Mouse (Mus musculus): Measurements from ENCODE around the gene Atoh8. TPM values are rescaled to one million over a fixed set of nuclear protein-coding genes. Genes with fewer than 3 reads are reported as not detected.

The Atoh8 gene
- polyA plus RNA-seq, 1 experiment from 2014 or later = 24.2 TPM

DNA sequence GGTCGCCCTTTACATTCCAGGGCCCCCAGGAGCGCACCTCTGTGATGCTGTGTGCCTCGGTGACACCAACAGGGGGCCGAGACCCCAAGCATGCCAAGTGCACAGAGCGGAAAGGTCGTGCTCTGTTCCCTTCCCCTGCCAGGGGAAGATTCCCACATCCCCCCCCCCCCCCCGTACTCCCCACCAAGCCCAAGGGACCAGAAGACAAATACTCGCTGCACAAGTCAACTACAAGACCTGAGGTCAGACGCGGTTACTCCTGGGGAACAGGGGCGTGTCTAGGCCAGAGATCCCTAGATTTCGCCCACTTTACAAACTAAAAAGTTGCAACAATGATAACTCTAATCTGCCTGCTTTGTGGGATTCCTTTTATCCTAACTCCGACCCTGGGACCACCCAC lies 1.4 kb downstream of the Atoh8 start:
- peak; percentile 28 for ATAC-seq (ENCODE audit: low FRiP score, low TSS enrichment)
- peaks cover 45% of the 10 kb centered on the region for H3K4me1 ChIP-seq (ENCODE audit: insufficient read depth, low read length)
- H3K27ac ChIP-seq (ENCODE audit: low read length) = peak overlapping the region; percentile 88; the same call in 1 of the 2 replicates
- H3K36me3 ChIP-seq (ENCODE audit: insufficient read depth, low read length) = no peaks in the 10 kb centered on the region
- H3K4me2 ChIP-seq (replicated peaks; ENCODE audit: low read depth, low read length) = peak overlapping the region; percentile 98
- WGBS = 0% methylated on average over 9 of the region's 13 CpGs
- H3K27me3 ChIP-seq (ENCODE audit: insufficient read depth, low read length) = peaks cover 12% of the 10 kb centered on the region
- H3K4me3 ChIP-seq (ENCODE audit: low read length) = peak overlapping the region; percentile 64
- no peaks in the 10 kb centered on the region for H3K9me3 ChIP-seq (ENCODE audit: low read length)
- H3K9ac ChIP-seq (replicated peaks; ENCODE audit: low read length) = peak overlapping the region; percentile 73

DNA sequence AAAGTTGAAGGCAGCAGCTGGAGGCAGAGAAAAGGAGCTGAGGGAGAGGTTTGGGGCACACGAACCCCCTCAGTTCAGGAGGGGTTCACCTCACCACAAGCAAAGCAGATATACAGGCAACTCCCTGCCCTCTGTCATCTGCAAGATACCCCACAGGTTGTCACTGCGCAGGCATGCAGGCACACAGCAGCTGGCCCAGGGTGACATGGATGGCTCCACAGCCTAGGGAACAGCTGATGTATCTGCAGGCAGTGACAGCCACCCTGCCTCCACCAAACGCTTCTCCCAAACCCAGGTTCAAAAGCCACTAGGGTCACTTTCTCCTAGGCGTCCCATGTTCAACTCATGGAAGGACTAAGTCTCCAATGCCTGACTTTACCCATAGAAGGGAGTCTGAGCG lies 2.5 kb downstream of the Atoh8 start:
- WGBS = 64% methylated on average over 5 of the region's 5 CpGs
- H3K9ac ChIP-seq (replicated peaks; ENCODE audit: low read length) = peak overlapping the region; percentile 73; the same call in 1 of the 2 replicates
- no peak for ATAC-seq (ENCODE audit: low FRiP score, low TSS enrichment)

DNA sequence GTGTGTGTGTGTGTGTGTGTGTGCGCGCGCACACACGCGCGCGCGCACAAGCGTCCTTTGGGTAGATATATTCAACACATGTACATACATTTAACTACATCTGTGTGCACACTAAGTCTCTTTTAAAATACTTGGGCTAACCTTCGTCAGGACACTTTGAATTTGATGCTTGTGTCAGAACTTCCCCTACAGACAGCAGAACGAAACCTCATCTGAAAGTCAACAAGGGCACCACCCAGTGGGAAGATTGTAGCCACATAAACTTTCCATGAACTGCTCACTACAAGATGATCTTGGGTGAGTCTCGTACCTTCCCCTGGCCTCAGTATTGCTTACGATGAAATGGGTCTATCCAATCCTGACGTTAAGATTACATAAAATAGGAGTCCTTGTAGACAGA lies 3.0 kb downstream of the Atoh8 start:
- Histone ChIP-seq H3K36me3 (ENCODE audit: insufficient read depth, low read length) (no peaks in the 10 kb centered on the region), H3K4me2 (replicated peaks; ENCODE audit: low read depth, low read length) (peak overlapping the region; percentile 98), H3K4me3 (ENCODE audit: low read length) (peak overlapping the region; percentile 64), H3K9ac (replicated peaks; ENCODE audit: low read length) (no peak overlapping the region), H3K27ac (ENCODE audit: low read length) (no peak overlapping the region), H3K9me3 (ENCODE audit: low read length) (no peaks in the 10 kb centered on the region), H3K4me1 (ENCODE audit: insufficient read depth, low read length) (peaks cover 45% of the 10 kb centered on the region), H3K27me3 (ENCODE audit: insufficient read depth, low read length) (peaks cover 12% of the 10 kb centered on the region)
- no peak for ATAC-seq (ENCODE audit: low FRiP score, low TSS enrichment)
- WGBS = 89% methylated on average over 14 of the region's 14 CpGs

More for the DNA sequence above, 2.5 kb downstream of the Atoh8 start:
- no peaks in the 10 kb centered on the region for H3K36me3 ChIP-seq (ENCODE audit: insufficient read depth, low read length)
- peaks cover 12% of the 10 kb centered on the region for H3K27me3 ChIP-seq (ENCODE audit: insufficient read depth, low read length)
- no peaks in the 10 kb centered on the region for H3K9me3 ChIP-seq (ENCODE audit: low read length)
- peaks cover 45% of the 10 kb centered on the region for H3K4me1 ChIP-seq (ENCODE audit: insufficient read depth, low read length)
- H3K27ac ChIP-seq (ENCODE audit: low read length) = no peak overlapping the region
- H3K4me3 ChIP-seq (ENCODE audit: low read length) = peak overlapping the region; percentile 64
- peak overlapping the region; percentile 98 for H3K4me2 ChIP-seq (replicated peaks; ENCODE audit: low read depth, low read length)

DNA sequence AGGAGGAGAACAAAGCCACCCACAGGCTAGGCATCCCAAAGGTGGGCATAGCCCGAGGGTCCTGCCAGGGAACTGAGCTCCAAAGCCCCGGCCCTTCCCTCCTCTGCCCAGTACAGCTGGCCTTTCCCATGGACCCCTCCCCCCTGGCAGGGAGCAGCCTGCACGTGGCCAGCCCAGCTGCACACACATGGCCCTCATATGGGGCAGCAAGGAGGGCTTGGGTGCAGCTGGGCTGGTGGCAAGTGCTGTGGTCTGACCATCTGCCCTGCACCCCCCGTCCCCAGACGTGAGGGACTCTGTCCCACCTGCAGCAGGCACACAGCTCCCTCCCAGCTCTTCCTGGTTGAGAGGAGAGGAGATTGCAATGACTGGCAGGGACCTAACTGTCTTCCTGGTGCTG lies 4.5 kb downstream of the Atoh8 start:
- H3K4me2 ChIP-seq (replicated peaks; ENCODE audit: low read depth, low read length) = peak overlapping the region; percentile 98; the same call in 1 of the 2 replicates
- H3K27me3 ChIP-seq (ENCODE audit: insufficient read depth, low read length) = peaks cover 4% of the 10 kb centered on the region
- no peak for ATAC-seq (ENCODE audit: low FRiP score, low TSS enrichment)
- 0 out of 2 replicates have a peak overlapping the region, but pooled peaks have one; percentile 6 for H3K9ac ChIP-seq (replicated peaks; ENCODE audit: low read length)
- 39% methylated on average over 5 of the region's 5 CpGs for WGBS
- H3K27ac ChIP-seq (ENCODE audit: low read length) = no peak overlapping the region
- peaks cover 37% of the 10 kb centered on the region for H3K4me1 ChIP-seq (ENCODE audit: insufficient read depth, low read length)
- no peaks in the 10 kb centered on the region for H3K36me3 ChIP-seq (ENCODE audit: insufficient read depth, low read length)
- no peaks in the 10 kb centered on the region for H3K9me3 ChIP-seq (ENCODE audit: low read length)
- no peak overlapping the region for H3K4me3 ChIP-seq (ENCODE audit: low read length)

DNA sequence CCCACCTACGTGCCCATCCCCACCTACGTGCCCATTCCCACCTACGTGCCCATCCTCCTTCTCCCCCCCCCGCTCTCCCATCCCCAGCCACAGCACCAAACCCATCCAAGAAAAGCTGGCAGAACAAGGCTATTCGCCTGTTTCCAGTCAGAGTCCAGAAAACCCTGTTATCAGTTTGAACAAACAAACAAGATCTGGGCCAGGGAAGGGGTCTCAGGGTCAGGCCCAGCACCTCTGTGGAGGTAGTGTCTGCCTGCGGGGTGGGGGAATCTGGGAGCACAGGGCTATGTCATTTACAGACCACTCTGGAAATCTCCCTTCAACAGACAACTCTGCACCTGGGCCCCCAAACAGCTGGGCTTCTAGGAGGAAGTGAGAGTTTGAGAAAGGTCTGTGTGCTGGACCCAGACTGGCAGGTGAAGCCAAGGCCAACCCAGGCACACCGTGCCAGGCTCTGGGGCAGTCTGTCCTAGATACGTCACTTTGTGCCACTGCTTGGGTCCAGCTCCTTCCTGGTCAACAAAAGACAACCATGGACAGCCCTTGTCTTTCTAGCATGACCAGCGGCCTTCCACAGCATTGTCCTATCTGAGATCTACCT lies 7.6 kb downstream of the Atoh8 start:
- Histone ChIP-seq H3K27ac (ENCODE audit: low read length) (no peak overlapping the region), H3K36me3 (ENCODE audit: insufficient read depth, low read length) (no peaks in the 10 kb centered on the region), H3K9me3 (ENCODE audit: low read length) (no peaks in the 10 kb centered on the region), H3K4me2 (replicated peaks; ENCODE audit: low read depth, low read length) (no peak overlapping the region), H3K4me3 (ENCODE audit: low read length) (no peak overlapping the region), H3K27me3 (ENCODE audit: insufficient read depth, low read length) (no peaks in the 10 kb centered on the region), H3K9ac (replicated peaks; ENCODE audit: low read length) (no peak overlapping the region), H3K4me1 (ENCODE audit: insufficient read depth, low read length) (peaks cover 35% of the 10 kb centered on the region)
- 84% methylated on average over 8 of the region's 9 CpGs for WGBS
- ATAC-seq (ENCODE audit: low FRiP score, low TSS enrichment) = no peak

DNA sequence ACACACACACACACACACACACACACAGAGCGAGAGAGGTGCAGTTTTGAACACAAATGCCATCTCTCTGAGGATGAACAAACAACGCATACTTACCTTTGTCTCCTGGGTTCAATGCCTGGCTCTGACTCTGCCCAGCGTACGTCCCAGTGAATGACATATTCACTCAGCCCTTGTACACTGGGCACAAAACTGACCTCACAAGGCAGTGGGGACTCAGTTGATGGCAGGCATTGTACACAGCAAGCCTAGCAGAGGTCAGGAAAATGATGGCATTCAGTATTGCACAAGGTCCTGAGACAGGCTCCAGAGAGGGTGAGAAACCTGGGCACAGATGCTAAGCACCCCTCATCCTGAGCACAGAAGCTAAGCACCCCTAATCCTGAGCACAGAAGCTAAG lies 8.4 kb downstream of the Atoh8 start:
- Histone ChIP-seq H3K36me3 (ENCODE audit: insufficient read depth, low read length) (no peaks in the 10 kb centered on the region), H3K4me2 (replicated peaks; ENCODE audit: low read depth, low read length) (no peak overlapping the region), H3K9ac (replicated peaks; ENCODE audit: low read length) (no peak overlapping the region), H3K9me3 (ENCODE audit: low read length) (no peaks in the 10 kb centered on the region), H3K27me3 (ENCODE audit: insufficient read depth, low read length) (no peaks in the 10 kb centered on the region), H3K27ac (ENCODE audit: low read length) (no peak overlapping the region), H3K4me1 (ENCODE audit: insufficient read depth, low read length) (peaks cover 37% of the 10 kb centered on the region), H3K4me3 (ENCODE audit: low read length) (no peak overlapping the region)
- ATAC-seq (ENCODE audit: low FRiP score, low TSS enrichment) = no peak
- 94% methylated on average over 4 of the region's 4 CpGs for WGBS

DNA sequence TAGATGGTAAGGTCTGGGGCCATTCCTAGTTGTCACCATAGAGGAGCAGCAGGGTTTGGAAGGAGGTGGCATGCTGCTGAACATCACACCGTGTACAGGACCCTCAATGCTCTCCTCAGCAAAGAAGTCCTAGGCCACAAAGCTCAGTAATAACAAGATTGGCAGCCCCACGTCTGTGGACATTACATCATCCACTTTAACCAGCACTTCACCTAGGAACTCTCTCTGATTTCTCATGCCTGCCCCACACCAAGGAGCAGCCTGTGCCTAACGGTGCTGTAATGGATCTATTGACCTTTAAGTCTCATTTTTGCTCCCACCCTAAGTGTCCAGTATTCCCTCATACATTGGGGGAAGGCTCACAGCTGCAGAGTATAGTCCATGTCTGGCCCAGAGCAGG lies 9.7 kb downstream of the Atoh8 start:
- H3K4me1 ChIP-seq (ENCODE audit: insufficient read depth, low read length) = peaks cover 38% of the 10 kb centered on the region
- H3K4me2 ChIP-seq (replicated peaks; ENCODE audit: low read depth, low read length) = no peak overlapping the region
- WGBS = 75% methylated on average over 3 of the region's 3 CpGs
- no peak for ATAC-seq (ENCODE audit: low FRiP score, low TSS enrichment)
- H3K36me3 ChIP-seq (ENCODE audit: insufficient read depth, low read length) = no peaks in the 10 kb centered on the region
- H3K27me3 ChIP-seq (ENCODE audit: insufficient read depth, low read length) = no peaks in the 10 kb centered on the region
- H3K27ac ChIP-seq (ENCODE audit: low read length) = no peak overlapping the region
- no peak overlapping the region for H3K9ac ChIP-seq (replicated peaks; ENCODE audit: low read length)
- no peak overlapping the region for H3K4me3 ChIP-seq (ENCODE audit: low read length)
- no peaks in the 10 kb centered on the region for H3K9me3 ChIP-seq (ENCODE audit: low read length)

DNA sequence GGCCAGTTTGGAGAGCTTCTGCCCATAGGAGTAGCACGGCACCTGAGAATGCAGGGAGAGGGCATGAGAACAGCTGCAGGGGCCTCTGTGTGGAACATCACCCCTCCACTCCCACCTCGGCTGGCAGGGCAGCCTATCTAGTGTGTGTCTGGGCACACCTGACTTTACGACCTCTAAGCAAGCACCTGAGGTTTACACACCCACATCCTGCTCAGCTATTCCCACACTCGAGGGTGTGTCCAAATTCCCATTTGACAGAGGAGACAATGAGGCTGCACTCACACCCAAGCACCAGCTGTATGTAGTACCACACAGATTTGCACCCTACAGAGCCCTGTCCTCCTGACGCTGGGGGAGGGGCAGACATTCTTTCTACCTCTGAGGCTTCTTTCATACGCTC lies 11.5 kb downstream of the Atoh8 start:
- no peaks in the 10 kb centered on the region for H3K9me3 ChIP-seq (ENCODE audit: low read length)
- 58% methylated on average over 6 of the region's 6 CpGs for WGBS
- H3K4me2 ChIP-seq (replicated peaks; ENCODE audit: low read depth, low read length) = no peak overlapping the region
- H3K4me1 ChIP-seq (ENCODE audit: insufficient read depth, low read length) = peaks cover 50% of the 10 kb centered on the region
- H3K27ac ChIP-seq (ENCODE audit: low read length) = no peak overlapping the region
- no peaks in the 10 kb centered on the region for H3K36me3 ChIP-seq (ENCODE audit: insufficient read depth, low read length)
- no peak overlapping the region for H3K4me3 ChIP-seq (ENCODE audit: low read length)
- no peak overlapping the region for H3K9ac ChIP-seq (replicated peaks; ENCODE audit: low read length)
- H3K27me3 ChIP-seq (ENCODE audit: insufficient read depth, low read length) = no peaks in the 10 kb centered on the region
- no peak for ATAC-seq (ENCODE audit: low FRiP score, low TSS enrichment)

DNA sequence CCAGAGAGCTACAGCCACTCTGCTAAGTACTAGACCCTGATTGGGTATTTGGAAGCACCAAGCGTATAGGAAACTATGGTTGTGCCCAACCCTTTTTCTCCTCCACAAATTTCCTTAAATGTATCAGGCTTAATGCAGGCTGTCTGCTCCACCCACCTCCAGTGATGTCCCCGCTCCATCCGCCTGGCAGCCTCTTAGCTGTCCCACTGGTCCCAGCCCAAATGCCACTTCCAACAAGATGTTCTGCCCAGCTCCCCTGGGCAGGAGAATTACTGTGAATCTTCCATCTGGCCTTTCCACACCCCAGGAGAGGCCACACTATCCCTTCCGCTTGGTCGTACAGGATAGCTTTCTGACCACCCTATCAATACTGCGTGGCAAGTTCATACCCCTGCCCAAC lies 12.5 kb downstream of the Atoh8 start:
- H3K36me3 ChIP-seq (ENCODE audit: insufficient read depth, low read length) = no peaks in the 10 kb centered on the region
- no peaks in the 10 kb centered on the region for H3K9me3 ChIP-seq (ENCODE audit: low read length)
- no peak overlapping the region for H3K4me3 ChIP-seq (ENCODE audit: low read length)
- 79% methylated on average over 6 of the region's 6 CpGs for WGBS
- H3K9ac ChIP-seq (replicated peaks; ENCODE audit: low read length) = no peak overlapping the region
- H3K27ac ChIP-seq (ENCODE audit: low read length) = no peak overlapping the region
- ATAC-seq (ENCODE audit: low FRiP score, low TSS enrichment) = no peak
- no peak overlapping the region for H3K4me2 ChIP-seq (replicated peaks; ENCODE audit: low read depth, low read length)
- peaks cover 60% of the 10 kb centered on the region for H3K4me1 ChIP-seq (ENCODE audit: insufficient read depth, low read length)
- H3K27me3 ChIP-seq (ENCODE audit: insufficient read depth, low read length) = no peaks in the 10 kb centered on the region

DNA sequence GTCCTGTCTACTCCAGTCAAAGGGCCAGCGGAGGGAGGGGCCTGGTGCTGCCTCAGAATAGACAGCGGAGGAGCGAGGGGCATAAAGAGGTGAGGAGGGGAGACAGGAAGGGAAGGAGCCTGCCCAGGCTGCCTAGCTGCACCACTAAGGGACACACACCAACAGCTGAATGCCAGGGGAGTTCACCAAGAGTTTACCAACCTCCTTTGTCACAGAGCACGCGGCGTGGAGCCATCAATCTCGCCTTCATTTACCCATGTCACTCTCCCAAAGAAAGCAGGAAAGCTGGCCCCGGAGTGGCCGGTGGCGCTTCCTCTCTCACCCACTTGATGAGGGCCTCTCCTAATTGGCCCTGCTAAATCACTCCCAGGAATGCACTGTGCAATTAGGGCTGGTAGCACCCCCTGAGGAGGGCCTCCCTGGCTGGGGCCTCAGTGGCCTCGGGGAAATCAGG lies 13.1 kb downstream of the Atoh8 start:
- Histone ChIP-seq H3K4me3 (ENCODE audit: low read length) (no peak overlapping the region), H3K27me3 (ENCODE audit: insufficient read depth, low read length) (no peaks in the 10 kb centered on the region), H3K9ac (replicated peaks; ENCODE audit: low read length) (no peak overlapping the region), H3K36me3 (ENCODE audit: insufficient read depth, low read length) (no peaks in the 10 kb centered on the region), H3K9me3 (ENCODE audit: low read length) (no peaks in the 10 kb centered on the region), H3K4me2 (replicated peaks; ENCODE audit: low read depth, low read length) (peak overlapping the region; percentile 22), H3K27ac (ENCODE audit: low read length) (no peak overlapping the region; the same call in 1 of the 2 replicates), H3K4me1 (ENCODE audit: insufficient read depth, low read length) (peaks cover 66% of the 10 kb centered on the region)
- 9% methylated on average over 11 of the region's 11 CpGs for WGBS
- ATAC-seq (ENCODE audit: low FRiP score, low TSS enrichment) = peak; percentile 43

Measured in kidney, embryonic 16.5 days (tissue).